Mouse (Mus musculus): ENCODE results near the gene Zfp385c. TPM values are rescaled to one million over a fixed set of nuclear protein-coding genes. Genes with fewer than 3 reads are reported as not detected.
A peak's percentile ranks its signal among the peaks of the same experiment; 100 is the strongest.

The Zfp385c gene
- polyA plus RNA-seq, 1 experiment from 2014 or later, result 0.18 TPM

DNA sequence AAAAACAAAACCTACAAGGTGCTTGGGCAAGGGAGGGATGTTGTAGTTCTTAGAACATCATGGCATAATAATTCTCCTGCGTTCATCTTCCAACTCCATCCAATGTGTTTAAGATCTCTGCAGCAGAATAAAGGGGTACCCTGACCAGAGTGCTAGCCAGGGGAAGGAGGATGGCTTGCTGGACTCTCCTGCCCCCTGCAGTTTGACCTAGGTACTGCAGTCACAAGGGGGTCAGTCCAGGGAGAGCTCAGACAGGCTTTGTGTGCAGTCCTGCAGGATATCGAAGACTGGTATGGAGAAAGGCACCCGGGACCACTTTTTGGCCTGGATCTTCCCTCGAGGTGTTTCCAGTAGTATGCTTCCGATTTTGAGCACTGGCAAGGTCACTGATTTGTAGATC lies 2.7 kb upstream of the Zfp385c start:
- H3K4me3 ChIP-seq (ENCODE audit: low read depth, low read length), result no peak overlapping the region
- no peak overlapping the region for H3K4me2 ChIP-seq (replicated peaks; ENCODE audit: low read depth)
- DNase-seq (ENCODE audit: low spot score) (peak; percentile 81), ATAC-seq (ENCODE audit: low FRiP score, low TSS enrichment) (no peak)
- 41% methylated on average over 5 of the region's 5 CpGs for WGBS
- H3K4me1 ChIP-seq (replicated peaks; ENCODE audit: control insufficient read depth, insufficient read depth), result no peaks in the 10 kb centered on the region
- no peaks in the 10 kb centered on the region for H3K9me3 ChIP-seq (ENCODE audit: control insufficient read depth, low read length)
- TF ChIP-seq CTCF (IDR thresholded peaks at IDR 0.05; ENCODE audit: low read depth) (peak; percentile 96), EP300 (optimal IDR thresholded peaks at IDR 0.05) (no peak)
- peaks cover 2% of the 10 kb centered on the region; the same call in 1 of the 2 replicates for H3K27me3 ChIP-seq (ENCODE audit: control insufficient read depth, insufficient read depth, low read length)
- no peaks in the 10 kb centered on the region for H3K36me3 ChIP-seq (ENCODE audit: control insufficient read depth, insufficient read depth, low read length)
- no peak overlapping the region for H3K27ac ChIP-seq (replicated peaks)
- no peak overlapping the region for H3K9ac ChIP-seq (ENCODE audit: low read length)

DNA sequence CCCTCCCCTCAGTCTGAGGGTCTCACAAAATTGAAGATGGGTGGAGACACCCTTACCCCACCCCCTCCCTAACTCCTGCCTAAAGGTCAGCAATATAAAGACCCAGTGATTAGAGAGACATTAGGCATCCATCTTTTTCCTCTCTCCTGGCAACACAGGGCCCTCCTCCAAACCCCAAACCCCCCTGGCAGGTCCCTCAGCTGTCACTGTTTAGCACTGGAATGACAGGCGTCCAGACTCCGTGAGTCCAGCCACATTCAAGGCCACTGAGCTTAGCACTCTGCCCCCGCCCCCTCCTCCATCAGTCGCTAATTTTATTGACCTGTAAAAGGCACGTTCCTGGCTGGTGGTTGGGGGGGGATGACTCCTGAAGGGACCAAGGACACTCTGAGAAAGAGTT lies 899 bp upstream of the Zfp385c start:
- DNase-seq (ENCODE audit: low spot score) (no peak), ATAC-seq (ENCODE audit: low FRiP score, low TSS enrichment) (no peak)
- no peaks in the 10 kb centered on the region for H3K4me1 ChIP-seq (replicated peaks; ENCODE audit: control insufficient read depth, insufficient read depth)
- no peaks in the 10 kb centered on the region for H3K9me3 ChIP-seq (ENCODE audit: control insufficient read depth, low read length)
- WGBS, result 45% methylated on average over 5 of the region's 5 CpGs
- no peak overlapping the region for H3K27ac ChIP-seq (replicated peaks)
- H3K9ac ChIP-seq (ENCODE audit: low read length), result no peak overlapping the region
- TF ChIP-seq EP300 (optimal IDR thresholded peaks at IDR 0.05), result no peak
- TF ChIP-seq CTCF (IDR thresholded peaks at IDR 0.05; ENCODE audit: low read depth), result no peak
- no peak overlapping the region for H3K4me3 ChIP-seq (ENCODE audit: low read depth, low read length)
- no peaks in the 10 kb centered on the region for H3K36me3 ChIP-seq (ENCODE audit: control insufficient read depth, insufficient read depth, low read length)
- H3K27me3 ChIP-seq (ENCODE audit: control insufficient read depth, insufficient read depth, low read length), result peaks cover 2% of the 10 kb centered on the region; the same call in 1 of the 2 replicates
- no peak overlapping the region for H3K4me2 ChIP-seq (replicated peaks; ENCODE audit: low read depth)

DNA sequence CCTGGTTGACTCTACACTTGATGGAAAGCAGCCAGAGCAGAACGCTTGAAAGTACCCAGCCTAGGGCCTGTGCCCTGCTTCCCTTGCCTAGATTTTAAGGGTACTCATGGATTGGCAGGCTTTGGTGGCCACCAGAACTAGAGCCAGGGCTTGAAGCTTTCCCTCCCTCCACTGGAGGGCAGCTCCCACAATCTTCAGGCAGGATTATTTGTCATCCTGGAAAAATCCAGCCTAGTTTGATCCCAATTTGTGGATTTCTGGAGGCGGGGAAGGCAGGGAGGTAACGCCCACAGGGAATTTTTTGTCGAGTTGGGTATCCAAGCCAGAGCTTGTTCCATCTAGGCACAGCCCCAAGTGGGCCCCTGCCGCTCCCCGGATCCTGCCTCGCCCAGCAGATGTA lies 1.9 kb downstream of the Zfp385c start:
- WGBS, result 42% methylated on average over 7 of the region's 7 CpGs
- no peak overlapping the region for H3K9ac ChIP-seq (ENCODE audit: low read length)

DNA sequence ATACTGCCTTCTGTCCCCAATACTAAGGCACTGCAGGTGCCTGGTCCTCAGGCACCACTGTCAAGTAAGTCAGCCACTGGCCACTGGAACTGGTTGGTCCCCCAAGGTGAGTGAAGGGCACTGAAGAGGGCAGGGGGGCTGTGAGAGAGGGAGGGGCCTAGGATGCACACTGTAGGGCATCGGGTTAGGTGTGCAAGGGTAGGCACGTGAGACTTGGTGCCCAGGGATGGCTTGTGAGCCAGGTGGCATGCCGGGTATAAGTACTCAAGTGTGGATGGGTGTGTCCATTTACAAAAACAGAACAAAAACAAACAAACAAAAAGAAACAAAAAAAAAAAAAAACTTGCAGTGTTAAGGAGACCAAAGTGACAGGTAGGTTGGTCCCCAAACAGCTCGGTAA lies 3.8 kb downstream of the Zfp385c start:
- WGBS, result 77% methylated on average over 4 of the region's 4 CpGs
- no peak overlapping the region for H3K4me2 ChIP-seq (replicated peaks; ENCODE audit: low read depth)
- H3K36me3 ChIP-seq (ENCODE audit: control insufficient read depth, insufficient read depth, low read length), result no peaks in the 10 kb centered on the region
- H3K27me3 ChIP-seq (ENCODE audit: control insufficient read depth, insufficient read depth, low read length), result peaks cover 2% of the 10 kb centered on the region; the same call in 1 of the 2 replicates
- H3K27ac ChIP-seq (replicated peaks), result no peak overlapping the region
- H3K4me3 ChIP-seq (ENCODE audit: low read depth, low read length), result no peak overlapping the region
- no peaks in the 10 kb centered on the region for H3K4me1 ChIP-seq (replicated peaks; ENCODE audit: control insufficient read depth, insufficient read depth)
- no peak overlapping the region for H3K9ac ChIP-seq (ENCODE audit: low read length)
- TF ChIP-seq CTCF (IDR thresholded peaks at IDR 0.05; ENCODE audit: low read depth) (no peak), EP300 (optimal IDR thresholded peaks at IDR 0.05) (no peak)
- H3K9me3 ChIP-seq (ENCODE audit: control insufficient read depth, low read length), result no peaks in the 10 kb centered on the region
- ATAC-seq (ENCODE audit: low FRiP score, low TSS enrichment), result no peak
- no peak for DNase-seq (ENCODE audit: low spot score)

More for the DNA sequence above, 1.9 kb downstream of the Zfp385c start:
- H3K27me3 ChIP-seq (ENCODE audit: control insufficient read depth, insufficient read depth, low read length), result peaks cover 2% of the 10 kb centered on the region; the same call in 1 of the 2 replicates
- H3K4me1 ChIP-seq (replicated peaks; ENCODE audit: control insufficient read depth, insufficient read depth), result no peaks in the 10 kb centered on the region
- ATAC-seq (ENCODE audit: low FRiP score, low TSS enrichment) (no peak), DNase-seq (ENCODE audit: low spot score) (no peak)
- no peak overlapping the region for H3K27ac ChIP-seq (replicated peaks)
- TF ChIP-seq CTCF (IDR thresholded peaks at IDR 0.05; ENCODE audit: low read depth), result peak; percentile 24
- no peak for TF ChIP-seq EP300 (optimal IDR thresholded peaks at IDR 0.05)
- no peak overlapping the region for H3K4me3 ChIP-seq (ENCODE audit: low read depth, low read length)
- H3K9me3 ChIP-seq (ENCODE audit: control insufficient read depth, low read length), result no peaks in the 10 kb centered on the region
- no peak overlapping the region for H3K4me2 ChIP-seq (replicated peaks; ENCODE audit: low read depth)
- H3K36me3 ChIP-seq (ENCODE audit: control insufficient read depth, insufficient read depth, low read length), result no peaks in the 10 kb centered on the region

DNA sequence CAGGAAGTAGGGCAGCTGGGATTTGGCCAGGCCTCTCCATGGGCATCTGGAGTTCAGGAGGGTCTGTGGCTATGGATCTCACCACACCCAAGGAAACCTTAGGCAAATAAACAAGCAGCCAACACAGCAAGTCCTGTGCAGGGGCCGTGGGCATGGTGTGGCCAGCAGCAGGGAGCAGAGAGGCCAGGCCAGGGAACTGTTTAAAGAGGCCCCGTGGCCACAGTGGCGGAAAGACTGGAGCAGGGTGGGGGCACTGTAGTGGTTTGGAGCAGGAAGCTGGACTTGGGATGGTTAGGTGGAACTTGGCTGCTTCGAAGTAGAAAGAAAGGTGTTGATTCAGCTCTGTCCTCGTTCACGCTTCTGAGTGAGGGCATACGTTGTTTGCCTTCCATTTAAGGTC lies 5.0 kb downstream of the Zfp385c start:
- no peak overlapping the region for H3K4me2 ChIP-seq (replicated peaks; ENCODE audit: low read depth)
- DNase-seq (ENCODE audit: low spot score) (no peak), ATAC-seq (ENCODE audit: low FRiP score, low TSS enrichment) (no peak)
- WGBS, result 60% methylated on average over 7 of the region's 7 CpGs
- no peak for TF ChIP-seq EP300 (optimal IDR thresholded peaks at IDR 0.05)
- no peak for TF ChIP-seq CTCF (IDR thresholded peaks at IDR 0.05; ENCODE audit: low read depth)
- no peaks in the 10 kb centered on the region for H3K9me3 ChIP-seq (ENCODE audit: control insufficient read depth, low read length)
- no peak overlapping the region for H3K27ac ChIP-seq (replicated peaks)
- peaks cover 2% of the 10 kb centered on the region; the same call in 1 of the 2 replicates for H3K27me3 ChIP-seq (ENCODE audit: control insufficient read depth, insufficient read depth, low read length)
- no peak overlapping the region for H3K4me3 ChIP-seq (ENCODE audit: low read depth, low read length)
- H3K9ac ChIP-seq (ENCODE audit: low read length), result no peak overlapping the region
- no peaks in the 10 kb centered on the region for H3K4me1 ChIP-seq (replicated peaks; ENCODE audit: control insufficient read depth, insufficient read depth)
- no peaks in the 10 kb centered on the region for H3K36me3 ChIP-seq (ENCODE audit: control insufficient read depth, insufficient read depth, low read length)

DNA sequence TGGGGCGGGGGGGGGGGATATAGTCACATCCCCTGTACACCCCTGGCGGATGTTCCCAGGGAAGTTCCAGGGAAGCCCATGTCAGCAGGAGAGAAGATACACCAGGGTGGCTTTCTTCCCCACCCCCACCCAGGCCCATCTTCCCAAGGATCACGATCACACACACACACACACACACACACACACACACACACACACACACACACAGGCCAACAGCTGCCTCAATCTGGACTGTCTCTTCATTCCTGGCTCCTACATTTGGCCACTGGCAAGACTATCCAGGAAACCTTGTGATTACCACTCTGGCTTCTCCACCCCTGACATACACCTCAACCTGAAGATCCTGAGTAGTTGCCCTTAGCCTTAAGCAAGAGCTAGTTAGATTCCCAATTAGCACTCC lies 6.9 kb downstream of the Zfp385c start:
- TF ChIP-seq EP300 (optimal IDR thresholded peaks at IDR 0.05) (no peak), CTCF (IDR thresholded peaks at IDR 0.05; ENCODE audit: low read depth) (no peak)
- no peaks in the 10 kb centered on the region for H3K4me1 ChIP-seq (replicated peaks; ENCODE audit: control insufficient read depth, insufficient read depth)
- DNase-seq (ENCODE audit: low spot score) (no peak), ATAC-seq (ENCODE audit: low FRiP score, low TSS enrichment) (no peak)
- H3K36me3 ChIP-seq (ENCODE audit: control insufficient read depth, insufficient read depth, low read length), result no peaks in the 10 kb centered on the region
- H3K9ac ChIP-seq (ENCODE audit: low read length), result no peak overlapping the region
- no peak overlapping the region for H3K4me2 ChIP-seq (replicated peaks; ENCODE audit: low read depth)
- no peaks in the 10 kb centered on the region for H3K27me3 ChIP-seq (ENCODE audit: control insufficient read depth, insufficient read depth, low read length)
- no peaks in the 10 kb centered on the region for H3K9me3 ChIP-seq (ENCODE audit: control insufficient read depth, low read length)
- H3K4me3 ChIP-seq (ENCODE audit: low read depth, low read length), result no peak overlapping the region
- 93% methylated on average over 2 of the region's 3 CpGs for WGBS
- H3K27ac ChIP-seq (replicated peaks), result no peak overlapping the region
